Mouse (Mus musculus): ENCODE data around the gene Stub1. TPM values are rescaled to one million over a fixed set of nuclear protein-coding genes. Genes with fewer than 3 reads are reported as not detected.
A peak's percentile ranks its signal among the peaks of the same experiment; 100 is the strongest.

Stub1 gene
- polyA plus RNA-seq, 1 experiment from 2014 or later = 308 TPM

DNA sequence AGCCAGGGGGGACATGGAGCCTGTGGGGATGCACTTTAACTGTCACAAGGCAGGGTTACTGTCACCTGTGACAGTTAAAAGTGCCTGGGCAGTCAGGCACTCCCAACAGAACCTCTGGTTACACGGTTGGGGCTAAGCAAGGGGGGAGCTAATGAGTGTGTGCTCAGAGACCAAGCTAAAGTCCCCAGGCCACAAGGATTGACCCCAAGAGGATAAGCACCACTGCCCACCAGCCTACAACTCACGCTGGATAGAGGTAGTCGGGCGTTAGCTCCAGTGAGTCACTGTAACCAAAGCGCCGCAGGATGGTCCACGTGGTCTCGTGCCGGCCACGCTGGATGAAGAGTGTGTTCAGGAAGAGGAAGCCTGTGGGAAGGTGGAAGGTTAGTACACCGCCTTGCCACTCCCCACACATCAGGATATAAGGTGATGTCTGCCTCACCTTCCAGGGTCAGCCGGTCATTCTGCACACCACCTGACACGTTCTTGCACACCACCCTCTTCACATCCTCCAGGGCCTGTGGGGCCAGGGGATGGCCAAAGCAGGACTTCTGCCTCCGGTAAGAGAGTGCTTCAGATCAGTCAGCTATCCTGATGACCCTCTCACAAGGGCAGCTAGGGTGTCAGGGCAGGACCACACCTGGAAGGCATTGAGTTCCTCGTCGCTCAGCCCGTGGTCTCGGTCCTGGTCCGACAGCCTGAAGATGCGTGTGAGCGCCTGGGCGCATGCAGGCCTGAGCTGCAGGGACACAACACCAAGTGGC is 8.1 kb upstream of the Stub1 start, which contains the start of gene Gm20683:
TSS of gene Gm20683 (minus strand) at position 647 of the 764 bp plus-strand sequence.
- Histone ChIP-seq H3K9ac (replicated peaks) (no peak within 1 kb of the TSS), H3K27ac (replicated peaks) (no peak within 1 kb of the TSS), H3K4me2 (replicated peaks) (no peak within 1 kb of the TSS), H3K4me3 (no peak within 1 kb of the TSS), H3K4me1 (peaks cover 40% of the 10 kb centered on the region), H3K36me3 (peaks cover 34% of the 10 kb centered on the region), H3K27me3 (no peaks in the 10 kb centered on the region), H3K9me3 (no peaks in the 10 kb centered on the region)
- WGBS = 94% methylated on average over 22 of the region's 22 CpGs
- ATAC-seq (replicated peaks) = no peak

DNA sequence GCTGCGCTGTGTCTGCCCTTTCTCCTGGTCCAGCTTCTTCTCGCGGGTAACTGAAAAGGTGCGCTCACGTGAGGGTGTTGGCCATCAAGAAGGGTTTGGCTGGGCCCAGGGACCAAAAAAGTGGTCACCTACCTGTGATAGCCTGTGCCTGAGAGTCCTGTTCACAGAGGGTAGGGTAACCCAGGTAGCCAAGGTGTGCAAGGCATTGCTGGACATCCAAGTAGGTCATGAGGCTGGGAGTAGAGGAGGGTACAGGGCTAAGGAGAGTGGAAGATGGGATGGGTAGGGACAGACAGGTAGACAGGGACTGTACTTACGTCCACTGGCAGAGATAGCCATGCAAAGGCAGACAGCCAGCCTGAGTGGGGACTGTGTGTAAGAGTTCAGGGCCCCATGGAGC is 7.3 kb upstream of the Stub1 start:
- Histone ChIP-seq H3K4me3 (no peak overlapping the region), H3K36me3 (peaks cover 34% of the 10 kb centered on the region), H3K9ac (replicated peaks) (no peak overlapping the region), H3K9me3 (no peaks in the 10 kb centered on the region), H3K27ac (replicated peaks) (no peak overlapping the region), H3K4me2 (replicated peaks) (no peak overlapping the region), H3K4me1 (peaks cover 48% of the 10 kb centered on the region), H3K27me3 (no peaks in the 10 kb centered on the region)
- ATAC-seq (replicated peaks) = no peak
- WGBS = 98% methylated on average over 6 of the region's 6 CpGs

DNA sequence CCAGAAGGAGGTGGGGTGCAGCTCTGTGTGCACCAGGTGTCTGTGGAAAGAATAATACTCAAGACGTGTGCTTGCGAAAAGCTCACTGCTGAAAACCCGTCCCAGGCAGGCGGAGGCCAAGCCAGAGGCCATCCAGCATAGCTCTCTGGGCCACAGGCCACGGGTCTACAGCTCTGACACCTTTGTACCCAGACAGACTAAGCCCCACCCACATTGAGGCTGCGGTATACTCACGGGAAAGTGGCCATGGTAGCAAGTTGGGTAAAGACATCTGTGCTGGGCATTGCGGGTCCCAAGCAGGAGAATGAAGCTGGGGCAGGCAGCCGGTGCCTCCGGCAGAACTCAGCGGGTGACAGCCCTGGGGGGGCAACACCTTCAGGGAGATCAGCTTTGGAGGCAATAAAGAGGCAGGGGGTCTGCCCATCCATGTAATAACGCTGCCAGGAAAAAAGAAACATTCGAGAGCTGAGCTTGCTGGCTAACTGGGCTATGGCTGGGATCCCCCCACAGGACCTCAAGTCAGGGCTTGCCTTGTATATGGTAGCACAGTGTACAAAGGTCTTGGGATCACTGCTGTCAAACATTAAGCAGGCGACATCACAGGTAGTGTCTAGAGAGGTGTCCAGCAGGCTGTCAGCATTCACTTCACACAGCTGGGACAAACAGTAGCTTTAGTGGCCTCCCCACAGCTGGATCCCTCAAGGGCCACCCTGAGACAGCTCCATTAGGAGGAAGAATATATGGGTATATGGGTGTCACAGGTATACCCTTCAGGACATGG is 6.4 kb upstream of the Stub1 start:
- Histone ChIP-seq H3K9me3 (no peaks in the 10 kb centered on the region), H3K36me3 (peaks cover 34% of the 10 kb centered on the region), H3K27ac (replicated peaks) (no peak overlapping the region), H3K27me3 (no peaks in the 10 kb centered on the region), H3K9ac (replicated peaks) (no peak overlapping the region), H3K4me1 (peaks cover 51% of the 10 kb centered on the region), H3K4me2 (replicated peaks) (no peak overlapping the region), H3K4me3 (no peak overlapping the region)
- no peak for ATAC-seq (replicated peaks)
- WGBS = 87% methylated on average over 14 of the region's 14 CpGs

- H3K4me2 ChIP-seq (replicated peaks) = no peak overlapping the region
- H3K4me1 ChIP-seq = peaks cover 56% of the 10 kb centered on the region
- 88% methylated on average over 4 of the region's 4 CpGs for WGBS
- H3K9me3 ChIP-seq = no peaks in the 10 kb centered on the region
- no peaks in the 10 kb centered on the region for H3K27me3 ChIP-seq
- no peak overlapping the region for H3K27ac ChIP-seq (replicated peaks)
- no peak overlapping the region for H3K4me3 ChIP-seq
- peaks cover 34% of the 10 kb centered on the region for H3K36me3 ChIP-seq
- ATAC-seq (replicated peaks) = no peak
- no peak overlapping the region for H3K9ac ChIP-seq (replicated peaks)
Observed at GRCm38 (mm10) chr17:25838904-25839303, 5.7 kb upstream of the Stub1 start.

DNA sequence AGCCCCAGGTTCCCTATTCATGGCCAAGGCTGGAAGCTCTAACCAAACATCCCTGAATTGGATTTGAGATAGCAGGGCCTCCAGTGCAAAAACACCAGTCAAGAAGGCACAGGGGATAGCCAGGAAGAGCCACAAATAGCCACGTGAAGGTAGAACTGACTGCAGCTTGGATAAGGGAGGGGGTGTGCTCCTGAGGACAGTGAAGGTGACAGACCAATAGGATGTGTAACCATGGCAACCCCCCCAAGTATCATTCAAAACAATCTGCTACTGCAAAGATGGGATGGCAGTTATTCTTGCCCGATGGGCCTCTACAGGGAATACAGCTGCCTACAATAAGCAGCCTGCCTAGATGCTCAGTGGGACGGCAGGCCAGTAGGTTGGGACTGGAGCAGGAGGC is 4.3 kb upstream of the Stub1 start:
- Histone ChIP-seq H3K36me3 (peaks cover 34% of the 10 kb centered on the region), H3K4me1 (peaks cover 52% of the 10 kb centered on the region), H3K4me2 (replicated peaks) (peak overlapping the region; percentile 81; the same call in 1 of the 2 replicates), H3K27me3 (no peaks in the 10 kb centered on the region), H3K9me3 (no peaks in the 10 kb centered on the region), H3K4me3 (peak overlapping the region; percentile 51; the same call in 1 of the 2 replicates), H3K27ac (replicated peaks) (peak overlapping the region; percentile 80), H3K9ac (replicated peaks) (peak overlapping the region; percentile 75; the same call in 1 of the 2 replicates)
- WGBS = 12% methylated on average over 3 of the region's 3 CpGs
- ATAC-seq (replicated peaks) = no peak

- H3K36me3 ChIP-seq = peaks cover 33% of the 10 kb centered on the region
- H3K9me3 ChIP-seq = no peaks in the 10 kb centered on the region
- WGBS = under 1% methylated on average over 29 of the region's 29 CpGs
- H3K4me3 ChIP-seq = peak within 1 kb of the TSS; percentile 51
- H3K27ac ChIP-seq (replicated peaks) = peak within 1 kb of the TSS; percentile 80
- H3K9ac ChIP-seq (replicated peaks) = peak within 1 kb of the TSS; percentile 75
- peaks cover 54% of the 10 kb centered on the region for H3K4me1 ChIP-seq
- peak; percentile 29 for ATAC-seq (replicated peaks)
- no peaks in the 10 kb centered on the region for H3K27me3 ChIP-seq
- peak within 1 kb of the TSS; percentile 81 for H3K4me2 ChIP-seq (replicated peaks)
Observed at GRCm38 (mm10) chr17:25837076-25837410, 3.8 kb upstream of the Stub1 start, which contains the start of gene Rhbdl1. TSS of gene Rhbdl1 (minus strand) at chr17:25837295.

DNA sequence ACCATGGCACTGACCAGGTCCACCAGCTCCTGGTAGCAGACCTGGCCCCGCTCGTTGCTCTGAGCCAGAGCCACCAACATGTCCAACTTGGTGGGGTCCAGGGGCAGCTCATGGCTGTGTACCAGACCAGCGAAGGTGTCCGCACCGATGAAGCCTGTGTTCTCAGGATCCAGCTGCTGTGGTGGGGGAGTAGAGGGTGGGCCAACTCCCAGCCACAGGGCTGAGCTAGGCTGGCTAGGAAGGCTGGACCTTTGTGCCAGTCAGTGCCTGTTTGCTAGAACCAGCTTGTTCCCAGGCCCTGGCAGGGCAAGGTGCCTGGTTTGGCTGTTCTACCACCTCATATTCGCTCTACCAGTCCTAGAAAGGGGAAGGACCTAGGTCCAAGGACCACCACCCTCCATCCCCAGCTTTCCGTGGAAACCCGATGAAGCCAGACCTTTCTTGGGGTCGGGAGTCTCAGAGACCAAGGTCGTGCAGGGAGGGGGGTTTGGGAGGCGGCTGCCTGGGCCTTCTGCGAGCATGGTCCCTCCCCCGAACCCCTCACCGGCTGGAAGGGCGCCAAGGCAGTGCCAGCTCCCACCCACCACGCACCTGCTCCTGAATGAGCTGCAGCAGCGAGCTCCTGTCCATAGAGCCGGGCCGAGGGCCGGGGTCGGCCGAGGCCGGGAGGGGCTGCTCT is 3.3 kb upstream of the Stub1 start:
- no peak for ATAC-seq (replicated peaks)
- peak overlapping the region; percentile 75 for H3K9ac ChIP-seq (replicated peaks)
- peaks cover 30% of the 10 kb centered on the region for H3K36me3 ChIP-seq
- 21% methylated on average over 23 of the region's 23 CpGs for WGBS
- no peaks in the 10 kb centered on the region for H3K27me3 ChIP-seq
- H3K4me3 ChIP-seq = peak overlapping the region; percentile 51
- H3K27ac ChIP-seq (replicated peaks) = peak overlapping the region; percentile 80
- no peaks in the 10 kb centered on the region for H3K9me3 ChIP-seq
- H3K4me1 ChIP-seq = peaks cover 59% of the 10 kb centered on the region
- peak overlapping the region; percentile 81 for H3K4me2 ChIP-seq (replicated peaks)

GRCm38 (mm10) chr17:25835816-25836215 is 2.6 kb upstream of the Stub1 start:
- Histone ChIP-seq H3K27me3 (no peaks in the 10 kb centered on the region), H3K4me2 (replicated peaks) (peak overlapping the region; percentile 81), H3K27ac (replicated peaks) (peak overlapping the region; percentile 80; the same call in 1 of the 2 replicates), H3K4me3 (peak overlapping the region; percentile 51; the same call in 1 of the 2 replicates), H3K9ac (replicated peaks) (no peak overlapping the region), H3K9me3 (no peaks in the 10 kb centered on the region), H3K36me3 (peaks cover 30% of the 10 kb centered on the region), H3K4me1 (peaks cover 67% of the 10 kb centered on the region)
- ATAC-seq (replicated peaks) = no peak
- 94% methylated on average over 16 of the region's 16 CpGs for WGBS

DNA sequence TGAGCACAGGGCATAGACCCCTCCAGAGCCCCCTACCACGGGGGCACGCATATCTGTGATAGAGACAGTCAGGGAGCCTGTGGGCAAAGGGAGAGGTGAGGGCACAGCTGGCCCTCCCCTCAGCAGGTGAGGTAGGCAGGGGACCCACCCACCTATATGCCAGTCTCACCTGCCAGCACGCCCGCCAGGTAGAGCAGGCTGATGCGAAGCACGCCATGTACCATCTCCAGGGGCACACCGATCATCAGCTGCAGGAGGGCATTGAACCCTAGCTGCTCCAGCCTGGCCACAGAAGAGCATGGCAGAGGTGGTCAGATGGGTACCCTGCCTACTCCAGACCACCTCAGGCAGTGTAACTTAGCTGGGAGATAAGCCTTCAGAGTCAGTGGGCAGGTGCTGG is 2.1 kb upstream of the Stub1 start:
- no peak for ATAC-seq (replicated peaks)
- H3K9ac ChIP-seq (replicated peaks) = no peak overlapping the region
- WGBS = 95% methylated on average over 7 of the region's 7 CpGs
- no peaks in the 10 kb centered on the region for H3K9me3 ChIP-seq
- peaks cover 72% of the 10 kb centered on the region for H3K4me1 ChIP-seq
- no peaks in the 10 kb centered on the region for H3K27me3 ChIP-seq
- no peak overlapping the region for H3K4me2 ChIP-seq (replicated peaks)
- peaks cover 30% of the 10 kb centered on the region for H3K36me3 ChIP-seq
- peak overlapping the region; percentile 55; the same call in 1 of the 2 replicates for H3K4me3 ChIP-seq
- H3K27ac ChIP-seq (replicated peaks) = no peak overlapping the region

DNA sequence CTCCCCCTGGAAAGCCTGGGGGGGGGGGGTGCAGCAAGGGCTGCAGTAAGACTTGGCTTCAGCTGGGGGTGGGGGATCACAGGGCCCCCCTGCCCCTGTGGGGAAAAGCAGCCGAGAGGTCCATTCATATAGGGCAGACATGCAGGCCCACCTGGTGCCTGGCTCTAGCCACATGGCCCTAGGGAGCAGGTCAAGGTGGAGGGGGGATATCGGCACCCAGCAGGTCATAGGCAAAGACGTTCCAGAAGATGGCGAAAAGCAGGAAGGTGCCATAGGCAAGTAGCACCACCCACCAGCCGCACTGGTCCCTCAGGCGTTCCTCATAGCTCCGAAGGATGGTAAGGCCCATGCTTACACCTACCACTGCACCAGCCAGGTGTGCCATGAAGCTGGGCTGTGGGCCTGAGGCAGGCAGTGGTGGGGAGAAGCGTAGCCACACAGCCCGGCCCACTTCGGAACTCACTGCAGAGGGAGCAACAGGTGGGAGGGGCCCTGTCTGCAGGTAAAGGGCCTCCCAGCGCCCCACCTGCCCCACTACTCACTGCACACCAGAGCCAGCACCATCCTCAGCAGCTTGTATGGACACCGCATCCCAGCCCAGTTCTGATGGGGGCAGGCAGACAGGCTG is 1.5 kb upstream of the Stub1 start:
- Histone ChIP-seq H3K4me3 (peak overlapping the region; percentile 55), H3K4me1 (peaks cover 78% of the 10 kb centered on the region), H3K36me3 (peaks cover 31% of the 10 kb centered on the region), H3K27ac (replicated peaks) (no peak overlapping the region), H3K4me2 (replicated peaks) (peak overlapping the region; percentile 87), H3K27me3 (no peaks in the 10 kb centered on the region), H3K9ac (replicated peaks) (peak overlapping the region; percentile 68; the same call in 1 of the 2 replicates), H3K9me3 (no peaks in the 10 kb centered on the region)
- 88% methylated on average over 12 of the region's 12 CpGs for WGBS
- no peak for ATAC-seq (replicated peaks)

DNA sequence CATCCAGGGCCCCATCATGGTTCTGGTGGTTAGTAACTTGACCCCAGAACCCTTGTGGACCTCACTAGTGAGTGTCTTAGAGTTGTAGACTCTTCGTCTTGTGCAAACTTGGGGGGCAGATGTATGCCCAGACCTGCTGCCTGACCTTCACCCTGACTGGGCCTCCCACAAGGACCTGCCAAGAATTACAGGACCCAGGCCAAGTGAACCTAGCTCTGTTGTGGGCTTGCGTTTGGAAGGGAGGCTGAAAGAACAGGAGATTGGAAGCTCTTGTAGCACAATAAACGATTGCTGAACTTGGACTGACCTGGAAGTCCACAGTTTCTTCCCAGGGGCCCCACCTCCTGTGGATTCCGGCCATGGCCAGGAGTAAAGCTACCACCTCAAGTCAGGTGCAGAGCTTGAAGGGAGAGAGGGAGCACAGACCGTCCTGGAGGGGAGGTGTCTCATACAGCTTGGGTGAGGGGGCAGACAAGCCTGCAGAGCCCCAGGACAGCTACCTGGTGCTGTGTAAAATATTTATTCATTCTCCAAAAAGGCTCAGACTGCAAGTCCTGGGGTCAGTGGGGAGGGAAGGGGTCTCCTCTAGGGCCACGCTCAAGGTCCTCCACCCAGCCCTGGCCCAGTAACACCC is 874 bp upstream of the Stub1 start:
- ATAC-seq (replicated peaks) = no peak
- H3K27ac ChIP-seq (replicated peaks) = peak overlapping the region; percentile 93
- peak overlapping the region; percentile 55 for H3K4me3 ChIP-seq
- peak overlapping the region; percentile 68 for H3K9ac ChIP-seq (replicated peaks)
- H3K36me3 ChIP-seq = peaks cover 25% of the 10 kb centered on the region
- no peaks in the 10 kb centered on the region for H3K9me3 ChIP-seq
- H3K4me2 ChIP-seq (replicated peaks) = peak overlapping the region; percentile 87
- peaks cover 81% of the 10 kb centered on the region for H3K4me1 ChIP-seq
- WGBS = 53% methylated on average over 6 of the region's 6 CpGs
- no peaks in the 10 kb centered on the region for H3K27me3 ChIP-seq

Measured in forebrain, embryonic 15.5 days (tissue).